Mouse (Mus musculus) embryonic fibroblast, embryonic 13.5 days (primary cell): ENCODE data around the gene Nlrp2.

Experiments
- CTCF ChIP-seq: IDR thresholded peaks from 2 replicates; pipeline ENCODE4 v1.5.1; 2011; ENCODE audit warnings: mild to moderate bottlenecking, control low read depth, low read length, moderate library complexity, borderline replicate concordance; ENCODE audit not compliant: insufficient read depth
- POLR2A ChIP-seq: IDR thresholded peaks from 2 replicates; pipeline ENCODE4 v1.6.1; 2011; ENCODE audit warnings: low read depth, mild to moderate bottlenecking, control low read depth, low read length, moderate library complexity

DNA sequence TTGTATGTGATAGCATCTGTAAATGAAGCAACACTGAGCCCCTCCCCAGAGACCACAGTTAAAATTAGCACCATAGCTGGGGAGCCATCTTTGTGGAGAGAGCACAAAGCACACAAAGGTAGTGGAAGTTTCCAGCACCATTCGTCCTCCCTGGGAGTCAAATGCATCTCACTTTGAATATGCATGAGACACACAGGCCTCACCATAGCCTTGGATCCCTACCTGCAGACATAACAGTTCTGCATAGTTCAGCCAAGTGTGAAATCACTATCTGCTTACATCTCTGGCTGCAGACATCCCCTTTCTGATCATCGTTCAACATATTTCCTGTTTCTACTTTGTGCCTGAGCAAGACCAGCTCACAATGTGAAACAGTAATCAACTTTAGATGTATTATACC lies 15.9 kb upstream of the Nlrp2 start:
- TF ChIP-seq POLR2A (no peak), CTCF (no peak)
